Mouse (Mus musculus): Measurements from ENCODE around the gene Spo11. TPM values are rescaled to one million over a fixed set of nuclear protein-coding genes. Genes with fewer than 3 reads are reported as not detected.

Gene Spo11
- total RNA-seq, 2 experiments from 2014 or later: 0.11 TPM; not detected in 1

DNA sequence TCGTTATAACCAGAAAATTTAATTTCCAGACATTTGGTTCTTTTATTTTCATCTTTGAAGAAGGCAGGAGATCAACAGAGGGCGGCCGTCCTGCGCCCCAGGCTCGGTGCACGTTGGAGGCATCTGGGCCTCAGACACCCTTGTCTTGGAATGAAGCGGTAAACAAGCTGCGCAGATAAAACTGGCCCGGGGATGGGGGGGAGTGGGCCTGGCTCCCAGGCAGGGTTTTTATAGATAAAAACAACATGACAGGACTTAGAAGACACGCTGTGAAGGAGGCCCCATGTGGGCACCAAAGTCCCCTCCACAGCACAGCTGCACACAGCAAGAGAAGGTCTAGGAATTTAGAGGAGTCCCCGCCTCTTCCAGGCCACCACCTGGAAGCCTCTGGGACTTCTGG, 26.8 kb upstream of the Spo11 start:
- intact Hi-C loops (cut with DNase I; ENCODE audit: low total_unique reads): no loop called here
- DNase-seq: no peak

DNA sequence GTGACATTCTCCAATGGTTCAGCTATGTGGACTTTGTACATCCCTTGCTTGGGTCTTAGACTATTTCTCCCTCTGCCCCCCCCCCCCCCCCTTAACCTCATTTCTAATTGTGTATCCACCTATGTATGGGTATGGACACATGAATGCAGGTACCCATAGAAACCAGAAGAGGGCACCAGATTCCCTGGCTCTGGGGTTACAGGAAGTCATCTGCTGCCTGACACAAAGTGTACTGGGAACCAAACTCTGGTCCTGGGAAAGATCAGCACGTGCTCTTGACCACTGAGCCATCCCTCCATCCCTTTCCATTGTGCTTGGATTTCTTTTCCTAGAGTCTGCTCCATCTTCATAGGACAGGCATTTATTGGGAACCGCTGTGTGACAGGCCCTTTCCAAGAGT, 25.5 kb upstream of the Spo11 start:
- intact Hi-C loops (cut with DNase I; ENCODE audit: low total_unique reads): no loop called here
- no peak for DNase-seq

DNA sequence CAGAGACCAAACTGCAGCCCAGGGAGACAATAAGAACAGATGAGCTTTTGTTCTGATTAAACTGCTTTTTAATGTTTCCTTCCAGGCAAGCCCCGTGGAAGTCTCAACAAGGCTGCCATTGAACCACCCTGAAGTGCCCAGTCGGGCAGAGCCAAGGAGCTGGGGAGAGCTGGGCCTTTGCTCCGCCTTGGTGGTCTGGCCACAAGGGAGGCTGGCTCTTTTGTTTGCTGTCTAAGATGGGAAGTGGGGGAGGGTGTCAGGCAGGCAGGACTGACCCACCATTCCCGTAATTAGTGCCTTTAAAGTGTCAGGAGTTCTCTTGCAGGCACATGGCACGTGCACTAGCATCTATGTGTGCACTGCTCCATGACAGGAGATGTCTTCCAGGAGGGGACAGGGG, 18.9 kb upstream of the Spo11 start:
- no peak for DNase-seq
- intact Hi-C loops (cut with DNase I; ENCODE audit: low total_unique reads): no loop called here

DNA sequence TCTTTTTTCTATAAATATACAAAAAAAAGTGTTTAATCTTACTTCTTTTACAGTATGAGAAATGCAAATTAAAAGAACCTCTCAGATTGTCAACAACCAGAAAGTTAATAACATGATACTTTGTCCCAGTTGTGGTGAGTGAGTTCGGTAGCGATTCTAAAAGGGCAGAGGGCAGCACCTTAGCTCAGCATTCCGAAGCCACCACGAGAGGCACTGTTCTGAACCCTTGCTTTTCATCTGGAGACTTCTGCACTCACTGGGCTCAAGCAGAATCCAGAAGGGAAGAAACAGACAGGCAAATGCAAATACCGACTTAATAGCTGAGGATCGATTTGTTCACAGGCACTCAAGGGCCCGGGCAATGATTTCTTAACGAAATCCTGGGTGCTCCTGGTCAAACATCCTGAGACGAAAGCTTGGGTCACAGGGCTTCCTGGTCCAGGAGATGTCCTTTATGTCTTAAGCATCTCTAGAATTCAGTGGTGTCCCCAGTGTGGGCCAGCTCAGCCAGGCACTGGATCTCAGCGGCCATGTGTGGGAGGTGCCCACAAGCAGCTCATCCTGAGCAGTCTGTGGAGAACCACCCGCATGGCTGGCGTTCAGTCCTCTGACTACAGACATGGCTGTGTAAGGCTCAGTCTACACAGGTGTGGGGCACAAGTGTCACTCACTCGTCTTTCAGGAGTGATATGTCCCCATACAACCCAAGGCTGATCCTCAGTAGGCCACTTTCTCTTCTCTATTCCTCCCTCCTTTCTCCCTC, 18.3 kb upstream of the Spo11 start:
- DNase-seq: no peak
- intact Hi-C loops (cut with DNase I; ENCODE audit: low total_unique reads): no loop called here

DNA sequence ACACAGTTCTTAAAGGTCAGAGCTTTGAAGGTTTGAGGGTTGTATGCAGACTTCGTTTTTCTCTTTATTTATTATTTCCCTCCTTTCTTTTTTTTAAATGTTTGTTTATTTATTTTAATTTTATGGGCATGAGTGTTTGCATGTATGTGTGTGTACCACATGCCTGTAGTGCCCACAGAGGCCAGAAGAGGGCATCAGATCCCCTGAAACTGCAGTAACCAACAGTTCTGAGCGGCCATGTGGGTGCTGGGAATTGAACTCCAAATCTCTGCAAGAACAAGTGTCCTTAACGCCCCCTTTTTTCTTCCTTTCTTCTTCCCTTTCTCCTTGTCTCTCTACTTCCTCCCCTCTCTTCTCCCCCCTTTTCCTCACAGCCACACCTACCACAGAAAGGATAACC, 17.1 kb upstream of the Spo11 start:
- intact Hi-C loops (cut with DNase I; ENCODE audit: low total_unique reads): no loop called here
- DNase-seq: no peak

DNA sequence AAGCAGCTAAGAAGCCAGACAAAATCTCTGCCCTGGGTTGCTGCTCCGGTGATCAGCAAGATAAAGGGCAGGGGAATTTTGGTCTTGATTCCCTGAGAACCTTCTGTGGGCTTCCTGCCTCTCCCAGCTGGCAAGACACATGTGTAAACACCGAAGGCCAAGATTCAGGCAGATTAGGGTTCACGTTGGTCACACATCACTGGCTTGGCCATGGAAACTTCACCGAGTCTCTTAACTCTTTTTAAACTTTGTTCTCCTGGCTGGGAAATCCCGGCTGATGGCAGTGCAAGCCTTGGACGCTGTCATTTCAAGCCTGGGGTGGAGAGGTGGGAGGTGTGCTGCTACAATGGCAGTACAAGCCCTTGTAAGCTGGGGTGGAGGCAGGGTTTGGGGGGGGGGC, 16.3 kb upstream of the Spo11 start:
- DNase-seq: no peak
- intact Hi-C loops (cut with DNase I; ENCODE audit: low total_unique reads): no loop called here

DNA sequence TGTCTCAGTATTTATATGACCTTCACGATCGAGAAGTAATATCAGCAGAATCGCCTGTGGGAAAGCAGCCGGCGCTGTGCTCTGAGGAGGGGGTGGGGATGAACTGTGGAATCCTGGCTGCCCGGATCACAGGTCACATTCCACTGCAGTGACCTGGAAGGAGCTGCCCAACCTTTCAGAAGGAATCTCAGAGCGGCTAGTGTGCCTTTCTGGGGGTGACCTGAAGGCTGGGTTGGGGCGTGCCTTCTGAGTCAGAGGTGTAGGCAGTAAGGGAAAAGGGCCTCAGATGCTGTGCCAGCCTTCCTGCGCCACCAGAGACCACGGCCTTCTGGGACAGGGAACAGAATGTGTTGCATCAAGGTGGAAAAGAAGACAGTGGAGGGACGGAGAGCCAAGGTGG, 12.3 kb upstream of the Spo11 start:
- no peak for DNase-seq
- intact Hi-C loops (cut with DNase I; ENCODE audit: low total_unique reads): no loop called here

DNA sequence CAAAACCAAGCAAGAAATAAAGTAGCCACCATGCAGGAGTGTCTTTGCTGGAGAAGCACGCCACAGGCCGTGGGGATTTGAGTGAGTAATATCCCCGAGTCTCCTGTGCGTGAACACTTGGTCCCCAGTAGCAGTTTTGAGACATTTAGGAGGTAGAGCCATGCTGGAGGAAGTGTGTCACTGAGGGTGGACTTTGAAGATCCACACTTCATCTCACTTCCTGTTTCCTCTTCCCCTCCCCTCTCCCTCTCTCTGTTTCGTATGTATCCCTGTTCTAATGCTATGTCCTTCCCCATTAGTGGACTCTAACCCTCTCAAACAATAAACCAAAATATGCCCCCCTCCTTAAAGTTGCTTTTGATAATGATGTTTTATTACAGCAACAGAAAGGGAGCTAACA, 11.0 kb upstream of the Spo11 start:
- intact Hi-C loops (cut with DNase I; ENCODE audit: low total_unique reads): no loop called here
- no peak for DNase-seq

DNA sequence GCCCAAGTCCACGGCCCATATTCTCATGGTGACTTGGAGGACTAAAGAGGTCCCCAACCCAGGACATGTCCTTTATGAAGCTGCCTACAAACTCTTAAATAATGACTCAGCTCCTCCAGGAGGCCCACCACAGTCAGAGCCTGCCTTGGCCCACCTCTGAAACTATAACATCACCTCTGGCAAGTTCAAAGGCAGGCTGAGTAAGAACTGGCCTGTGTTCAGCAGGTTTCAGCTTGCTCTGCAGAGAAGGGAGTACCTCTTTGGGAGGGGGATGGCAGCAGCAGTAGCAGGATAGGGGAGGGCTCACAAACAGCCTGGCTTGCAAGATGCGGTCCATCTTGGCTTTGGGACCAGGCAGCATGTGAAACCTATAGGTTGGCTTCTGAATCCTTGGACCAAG, 5.6 kb upstream of the Spo11 start:
- intact Hi-C loops (cut with DNase I; ENCODE audit: low total_unique reads): no loop called here
- DNase-seq: no peak

DNA sequence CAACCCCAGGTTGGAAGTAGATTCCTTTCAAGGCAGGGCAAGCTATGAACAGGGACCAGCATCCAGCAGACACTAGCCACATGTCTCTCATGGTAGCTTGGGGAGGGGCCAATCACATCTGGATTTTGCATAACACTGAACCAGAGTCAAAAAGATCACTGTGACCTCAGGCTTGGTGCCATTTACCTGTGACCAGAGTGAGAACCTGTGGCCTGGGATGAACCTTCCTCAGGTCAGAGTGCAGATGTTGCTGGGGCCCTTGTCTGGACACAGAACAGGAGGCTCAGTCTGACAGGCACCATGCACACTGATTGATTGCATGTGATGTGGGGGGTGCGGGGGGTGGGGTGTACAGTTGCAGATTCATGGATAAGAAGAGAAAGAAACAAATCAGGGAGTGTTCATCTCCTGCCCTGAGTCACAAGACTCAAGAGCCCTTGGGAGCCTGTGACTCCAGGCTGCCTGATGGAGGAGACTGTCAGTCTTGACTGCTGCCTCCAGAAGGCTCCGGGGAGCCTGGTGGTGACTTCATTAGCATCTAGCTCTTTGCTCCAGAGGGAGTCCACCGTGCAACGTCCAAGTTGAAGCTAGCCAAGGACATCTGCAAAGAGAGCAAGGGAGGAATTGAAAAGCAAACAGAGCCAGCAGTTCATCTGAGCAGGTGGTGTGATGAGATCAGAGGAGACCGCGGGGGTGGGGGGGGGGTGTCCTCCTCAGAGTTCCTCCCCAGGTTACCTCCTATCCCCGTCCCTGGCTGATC, 3.5 kb upstream of the Spo11 start:
- peak; percentile 34 for DNase-seq
- intact Hi-C loops (cut with DNase I; ENCODE audit: low total_unique reads): no loop called here

DNA sequence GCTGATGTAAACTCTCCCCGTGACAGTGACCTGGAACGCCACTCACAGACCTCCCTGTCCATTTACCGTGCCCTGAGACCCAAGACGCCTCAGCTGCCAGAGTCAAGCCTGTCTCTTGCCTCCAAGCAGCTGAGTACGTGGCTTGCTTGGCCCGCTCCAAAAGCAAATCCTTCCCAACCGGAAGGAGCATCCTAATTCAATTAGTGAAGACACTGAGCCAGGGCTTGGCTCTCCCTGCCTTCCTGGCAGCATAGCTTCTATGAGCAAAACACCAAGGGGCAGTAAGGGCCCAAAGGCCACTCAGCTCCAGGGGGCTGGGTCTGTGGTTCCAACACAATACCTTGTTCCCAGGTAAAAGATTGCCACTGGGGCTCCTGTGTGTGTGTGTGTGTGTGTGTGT, 2.8 kb upstream of the Spo11 start:
- DNase-seq: peak; percentile 36
- intact Hi-C loops (cut with DNase I; ENCODE audit: low total_unique reads): no loop called here

DNA sequence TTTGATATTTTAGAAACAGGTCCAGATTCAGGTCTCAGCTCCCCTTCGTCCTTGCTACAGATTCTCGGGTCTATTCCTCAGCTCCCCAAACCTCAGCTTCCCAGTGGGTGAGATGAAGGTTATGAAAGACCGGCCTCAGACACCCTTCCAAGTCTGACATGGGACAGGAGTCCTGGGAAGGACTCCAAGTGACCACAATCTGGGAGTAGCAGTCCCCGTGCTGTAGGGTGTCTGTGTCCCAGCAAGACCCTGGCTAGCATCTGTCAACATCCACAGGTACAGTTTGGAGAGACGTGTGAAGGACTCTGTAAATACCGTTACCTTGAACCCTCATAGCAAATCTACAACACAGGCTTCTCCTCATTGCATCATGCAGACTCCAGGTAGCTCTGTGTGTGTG, 2.3 kb upstream of the Spo11 start:
- intact Hi-C loops (cut with DNase I; ENCODE audit: low total_unique reads): no loop called here
- DNase-seq: no peak

DNA sequence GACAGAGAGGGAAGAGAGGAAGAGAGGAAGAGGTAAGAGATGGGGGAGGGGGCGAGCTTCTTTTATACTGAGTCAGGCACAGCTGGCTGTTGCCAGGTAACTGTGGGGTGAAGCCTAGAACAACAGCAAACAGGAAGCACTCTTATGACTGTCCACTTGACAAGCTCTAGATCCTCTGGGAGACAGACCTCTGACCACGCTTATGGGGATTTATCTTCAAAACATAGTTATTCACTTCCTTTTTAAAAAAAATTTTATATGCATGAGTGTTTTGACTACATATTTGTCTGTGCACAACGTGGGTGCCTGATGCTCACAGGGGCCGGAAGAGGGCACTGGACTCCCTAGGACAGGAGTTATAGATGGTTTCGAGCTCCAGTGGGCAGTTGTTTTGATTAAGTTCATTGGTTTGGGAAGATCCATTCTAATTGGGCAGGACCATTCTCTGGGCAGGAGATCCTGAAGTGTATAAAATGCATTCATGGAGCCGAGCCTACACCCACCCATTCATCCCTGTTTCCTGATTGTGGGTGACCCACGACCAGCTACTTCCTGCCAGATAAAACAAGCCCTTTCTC, 750 bp upstream of the Spo11 start:
- no peak for DNase-seq
- intact Hi-C loops (cut with DNase I; ENCODE audit: low total_unique reads): no loop called here

DNA sequence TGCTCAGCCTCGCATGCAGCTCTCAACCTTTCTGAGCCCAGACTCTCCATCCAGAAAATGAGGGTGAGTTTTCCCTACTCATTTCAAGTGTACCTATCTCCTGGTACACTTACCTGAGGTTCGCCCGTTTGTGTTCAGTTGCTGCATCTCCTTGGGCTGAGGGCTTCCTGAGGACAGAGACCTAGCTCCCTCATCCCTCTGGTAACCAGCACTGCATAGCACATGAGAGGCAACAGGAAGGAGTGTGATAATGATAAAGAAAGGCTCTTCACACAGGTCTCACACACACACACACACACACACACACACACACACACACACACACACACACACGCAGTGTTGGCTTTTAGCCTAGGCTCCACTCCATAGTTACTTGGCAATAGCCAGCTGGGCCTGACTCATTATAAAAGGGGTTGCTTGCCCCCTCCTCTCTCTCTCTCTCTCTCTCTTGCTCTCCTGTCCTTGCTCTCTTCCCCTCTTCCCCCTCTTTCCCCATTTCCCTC, 682 bp downstream of the Spo11 start:
- intact Hi-C loops (cut with DNase I; ENCODE audit: low total_unique reads): no loop called here
- DNase-seq: no peak

DNA sequence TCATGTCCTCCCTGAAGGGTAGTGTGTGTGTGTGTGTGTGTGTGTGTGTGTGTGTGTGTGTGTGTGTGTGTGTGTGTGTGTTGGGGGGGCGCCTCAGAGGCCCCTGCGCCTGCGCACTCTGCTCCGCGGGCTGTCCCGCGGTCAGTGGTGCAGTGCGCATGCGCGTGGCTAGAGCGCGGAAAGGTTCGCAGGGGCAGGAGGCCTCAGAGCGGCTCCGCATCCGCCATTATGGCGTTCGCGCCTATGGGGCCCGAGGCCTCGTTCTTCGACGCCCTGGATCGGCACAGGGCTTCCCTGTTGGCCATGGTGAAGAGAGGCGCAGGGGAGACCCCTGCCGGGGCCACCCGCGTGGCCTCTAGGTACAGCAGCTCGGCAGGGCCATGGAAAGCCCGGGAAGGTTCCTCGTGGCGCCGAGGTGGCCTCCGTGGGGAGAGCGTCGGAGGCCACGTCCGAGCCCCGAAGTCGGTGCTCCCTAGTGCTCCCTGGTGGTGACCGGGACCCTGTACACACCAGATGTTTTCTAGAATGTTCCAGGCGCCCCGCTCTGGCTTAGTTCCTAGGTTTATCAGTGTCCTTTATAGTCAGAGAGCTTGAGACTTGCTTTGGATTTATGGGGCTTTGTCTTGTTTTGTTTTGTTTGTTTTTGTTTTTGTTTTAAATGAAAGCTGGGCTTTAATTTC, 2.3 kb downstream of the Spo11 start:
- DNase-seq: no peak
- intact Hi-C loops (cut with DNase I; ENCODE audit: low total_unique reads): no loop called here

DNA sequence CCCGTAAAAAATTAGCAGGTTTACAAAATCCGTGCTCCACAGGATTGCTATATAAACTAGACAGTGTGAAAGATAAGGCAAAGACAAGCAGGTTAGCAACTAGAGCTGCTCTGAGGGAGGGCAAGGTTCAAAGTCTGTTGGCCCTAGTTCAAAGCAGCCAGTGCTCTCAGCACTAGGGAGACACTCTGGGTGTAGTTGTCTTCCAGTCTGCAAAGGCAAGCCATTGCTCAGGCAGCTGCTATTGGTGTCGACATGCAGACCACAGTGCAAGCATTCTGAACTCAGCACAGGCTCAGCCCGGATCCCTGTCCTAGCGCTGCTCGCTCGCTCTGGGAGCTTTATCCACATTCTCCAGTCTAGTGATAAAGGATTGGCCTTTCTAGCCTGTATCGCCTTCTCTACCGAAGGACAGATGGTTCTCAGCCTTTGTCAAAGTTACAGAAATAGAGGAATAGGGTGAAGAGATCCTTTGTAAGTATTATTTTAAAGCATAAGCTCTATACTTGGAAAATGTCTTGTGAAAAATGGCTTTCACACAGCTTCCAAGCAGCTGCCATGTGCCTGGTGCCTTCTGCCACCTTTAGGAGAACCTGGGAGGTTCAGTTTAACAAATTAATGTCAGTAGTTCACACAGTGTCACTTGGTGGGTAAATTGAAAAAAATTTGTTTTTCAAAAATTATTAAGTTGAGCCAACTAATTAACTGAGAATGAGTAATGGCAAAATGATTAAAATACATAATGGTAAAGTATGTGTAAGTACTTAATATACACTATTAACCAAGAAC, 5.5 kb downstream of the Spo11 start:
- intact Hi-C loops (cut with DNase I; ENCODE audit: low total_unique reads): no loop called here

DNA sequence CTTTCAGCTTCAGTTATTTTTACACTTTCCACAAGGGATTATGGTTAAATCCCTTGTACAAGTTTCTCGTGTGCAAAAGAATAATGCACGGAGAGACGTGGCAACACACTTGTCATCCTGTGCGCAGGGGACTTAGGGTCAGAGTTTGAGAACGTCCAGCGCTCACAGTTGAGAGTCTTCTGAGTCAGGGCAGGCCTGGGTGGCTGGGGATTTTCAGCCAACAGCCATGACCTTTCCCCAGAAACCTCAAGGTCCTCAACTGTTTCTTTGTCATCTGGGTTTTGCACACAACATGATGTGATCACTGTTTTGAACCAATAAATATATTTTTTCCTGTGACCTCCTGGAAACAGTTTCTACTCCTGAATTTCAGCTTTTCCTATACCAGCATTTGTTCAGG, 12.7 kb downstream of the Spo11 start:
- DNase-seq: no peak
- intact Hi-C loops (cut with DNase I; ENCODE audit: low total_unique reads): no loop called here

More for the DNA sequence above, 5.5 kb downstream of the Spo11 start:
- no peak for DNase-seq

DNA sequence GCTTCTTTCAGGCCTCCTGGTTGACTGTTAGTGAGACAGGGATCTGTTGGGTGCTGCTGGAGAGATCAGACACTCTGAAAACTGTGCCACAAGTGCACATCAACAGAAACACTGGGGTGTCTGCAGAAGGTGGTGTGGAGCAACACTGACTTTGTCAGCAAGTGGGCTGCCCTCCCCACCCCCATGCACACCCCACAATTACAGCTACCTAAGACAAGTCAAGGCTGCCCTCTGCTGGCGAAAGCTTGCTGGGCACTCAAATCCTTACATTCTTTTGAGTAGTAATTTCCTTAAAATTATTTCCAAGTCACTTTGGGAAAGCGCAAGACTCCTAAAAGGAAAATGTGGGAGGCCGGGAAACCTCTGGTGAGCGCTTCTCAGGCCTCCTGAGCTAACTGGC, 18.7 kb downstream of the Spo11 start:
- intact Hi-C loops (cut with DNase I; ENCODE audit: low total_unique reads): loop anchor here (2.0 kb wide), 1 partner anchor 165 kb away; no protein-coding TSS in a partner anchor
- DNase-seq: peak; percentile 67

DNA sequence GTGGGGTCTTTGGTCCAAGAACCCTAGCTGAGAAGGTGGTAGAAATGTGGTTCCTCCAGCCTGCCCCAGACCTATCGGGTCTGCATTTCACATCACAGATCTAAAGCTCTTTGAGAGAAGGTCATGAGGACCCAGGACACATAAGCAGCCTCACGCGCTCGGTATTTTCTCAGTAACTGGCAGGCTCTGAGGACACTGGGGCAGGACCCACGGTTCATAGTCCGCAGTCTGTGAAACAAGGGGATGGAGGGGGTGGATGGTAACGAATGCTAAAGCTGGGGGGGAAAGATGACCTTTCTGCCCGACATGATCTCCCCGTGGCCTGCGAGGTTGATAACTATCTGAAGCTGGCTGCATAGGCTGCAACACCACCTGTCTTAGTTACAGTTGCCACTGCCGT, 20.2 kb downstream of the Spo11 start:
- no peak for DNase-seq
- intact Hi-C loops (cut with DNase I; ENCODE audit: low total_unique reads): loop anchor here (2.0 kb wide), 2 partner anchors 93 to 167 kb away; no protein-coding TSS in a partner anchor
